Mouse (Mus musculus): ENCODE data around the gene Hhex. TPM values are rescaled to one million over a fixed set of nuclear protein-coding genes. Genes with fewer than 3 reads are reported as not detected.

Hhex gene
- polyA plus RNA-seq, 1 experiment from 2014 or later: 4.1 TPM

DNA sequence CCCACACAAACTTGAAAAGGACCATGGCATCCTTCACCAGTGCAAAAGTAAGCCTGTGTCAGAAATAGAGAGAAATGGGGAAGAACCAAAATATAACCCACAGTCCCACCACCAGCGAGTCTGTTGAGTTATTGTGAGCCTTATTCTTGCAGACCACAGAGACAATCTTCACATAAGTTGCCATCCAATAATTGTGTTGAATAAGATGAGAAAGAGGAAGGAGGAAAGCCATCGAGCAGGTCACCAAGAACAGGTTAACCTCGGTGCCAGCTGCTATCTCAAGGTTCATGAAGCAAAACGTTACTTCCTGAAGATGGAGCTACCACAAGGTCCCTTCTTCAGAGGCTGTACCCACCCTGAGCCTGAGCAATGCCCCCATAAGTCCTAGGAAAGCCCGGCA, 32.4 kb downstream of the Hhex start:
- H3K27ac ChIP-seq (ENCODE audit: low read depth, low read length): no peak overlapping the region
- no peaks in the 10 kb centered on the region for H3K9me3 ChIP-seq (ENCODE audit: control insufficient read depth)
- ATAC-seq: no peak
- no peaks in the 10 kb centered on the region for H3K36me3 ChIP-seq (ENCODE audit: control insufficient read depth, insufficient read depth)
- no peak for TF ChIP-seq CTCF (IDR thresholded peaks at IDR 0.05; ENCODE audit: low read depth)
- no peak overlapping the region for H3K4me2 ChIP-seq (replicated peaks; ENCODE audit: low read depth)
- H3K27me3 ChIP-seq (replicated peaks; ENCODE audit: control insufficient read depth, insufficient read depth, low read length): no peaks in the 10 kb centered on the region
- WGBS: 82% methylated on average over 5 of the region's 5 CpGs
- no peaks in the 10 kb centered on the region for H3K4me1 ChIP-seq (replicated peaks; ENCODE audit: control insufficient read depth, insufficient read depth, low read length)
- H3K9ac ChIP-seq (ENCODE audit: low read depth, low read length): no peak overlapping the region
- H3K4me3 ChIP-seq (ENCODE audit: low read depth, low read length): no peak overlapping the region

- Histone ChIP-seq H3K36me3 (ENCODE audit: control insufficient read depth, insufficient read depth) (no peaks in the 10 kb centered on the region), H3K27ac (ENCODE audit: low read depth, low read length) (no peak overlapping the region), H3K27me3 (replicated peaks; ENCODE audit: control insufficient read depth, insufficient read depth, low read length) (no peaks in the 10 kb centered on the region), H3K4me1 (replicated peaks; ENCODE audit: control insufficient read depth, insufficient read depth, low read length) (no peaks in the 10 kb centered on the region), H3K4me2 (replicated peaks; ENCODE audit: low read depth) (no peak overlapping the region), H3K4me3 (ENCODE audit: low read depth, low read length) (no peak overlapping the region), H3K9ac (ENCODE audit: low read depth, low read length) (no peak overlapping the region), H3K9me3 (ENCODE audit: control insufficient read depth) (no peaks in the 10 kb centered on the region)
- no peak for TF ChIP-seq CTCF (IDR thresholded peaks at IDR 0.05; ENCODE audit: low read depth)
- WGBS: 73% methylated on average over 6 of the region's 6 CpGs
- ATAC-seq: no peak
Observed at GRCm38 (mm10) chr19:37468841-37469566, 34.4 kb downstream of the Hhex start.

GRCm38 (mm10) chr19:37471680-37472079, 37.1 kb downstream of the Hhex start:
- Histone ChIP-seq H3K4me1 (replicated peaks; ENCODE audit: control insufficient read depth, insufficient read depth, low read length) (no peaks in the 10 kb centered on the region), H3K27ac (ENCODE audit: low read depth, low read length) (no peak overlapping the region), H3K9ac (ENCODE audit: low read depth, low read length) (no peak overlapping the region), H3K4me2 (replicated peaks; ENCODE audit: low read depth) (no peak overlapping the region), H3K27me3 (replicated peaks; ENCODE audit: control insufficient read depth, insufficient read depth, low read length) (no peaks in the 10 kb centered on the region), H3K4me3 (ENCODE audit: low read depth, low read length) (no peak overlapping the region), H3K9me3 (ENCODE audit: control insufficient read depth) (no peaks in the 10 kb centered on the region; the same call in 1 of the 2 replicates), H3K36me3 (ENCODE audit: control insufficient read depth, insufficient read depth) (no peaks in the 10 kb centered on the region)
- TF ChIP-seq CTCF (IDR thresholded peaks at IDR 0.05; ENCODE audit: low read depth): no peak
- ATAC-seq: no peak
- 83% methylated on average over 4 of the region's 4 CpGs for WGBS

- Histone ChIP-seq H3K4me3 (ENCODE audit: low read depth, low read length) (no peak overlapping the region), H3K27me3 (replicated peaks; ENCODE audit: control insufficient read depth, insufficient read depth, low read length) (no peaks in the 10 kb centered on the region), H3K4me2 (replicated peaks; ENCODE audit: low read depth) (no peak overlapping the region), H3K4me1 (replicated peaks; ENCODE audit: control insufficient read depth, insufficient read depth, low read length) (no peaks in the 10 kb centered on the region), H3K9ac (ENCODE audit: low read depth, low read length) (no peak overlapping the region), H3K36me3 (ENCODE audit: control insufficient read depth, insufficient read depth) (no peaks in the 10 kb centered on the region), H3K9me3 (ENCODE audit: control insufficient read depth) (no peaks in the 10 kb centered on the region; the same call in 1 of the 2 replicates), H3K27ac (ENCODE audit: low read depth, low read length) (no peak overlapping the region)
- TF ChIP-seq CTCF (IDR thresholded peaks at IDR 0.05; ENCODE audit: low read depth): no peak
- WGBS: 78% methylated on average over 3 of the region's 3 CpGs
- ATAC-seq: no peak
Observed at GRCm38 (mm10) chr19:37472589-37472988, 38.0 kb downstream of the Hhex start.

DNA sequence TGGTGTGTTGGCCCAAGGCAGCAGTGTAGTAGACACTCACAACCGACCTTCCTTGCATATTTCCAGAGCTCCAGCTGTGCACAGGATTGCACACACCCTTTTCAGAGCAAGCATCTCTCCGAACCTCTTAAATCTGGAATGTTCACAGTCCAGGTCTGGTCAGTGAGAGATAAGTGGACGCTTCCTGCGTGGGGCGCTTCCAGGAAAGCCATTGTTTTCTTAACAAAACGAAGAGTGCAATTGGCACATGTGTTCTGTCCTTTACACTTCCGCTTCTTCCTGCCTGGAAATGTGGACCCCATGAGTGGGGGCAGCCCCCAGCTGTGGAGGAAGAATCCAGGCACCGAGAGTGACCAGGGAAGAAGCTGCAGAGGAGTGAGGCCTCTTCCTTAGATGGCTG, 47.1 kb downstream of the Hhex start:
- Histone ChIP-seq H3K9me3 (ENCODE audit: control insufficient read depth) (no peaks in the 10 kb centered on the region), H3K4me3 (ENCODE audit: low read depth, low read length) (no peak overlapping the region), H3K36me3 (ENCODE audit: control insufficient read depth, insufficient read depth) (no peaks in the 10 kb centered on the region), H3K4me2 (replicated peaks; ENCODE audit: low read depth) (no peak overlapping the region), H3K27ac (ENCODE audit: low read depth, low read length) (no peak overlapping the region), H3K4me1 (replicated peaks; ENCODE audit: control insufficient read depth, insufficient read depth, low read length) (no peaks in the 10 kb centered on the region), H3K27me3 (replicated peaks; ENCODE audit: control insufficient read depth, insufficient read depth, low read length) (no peaks in the 10 kb centered on the region), H3K9ac (ENCODE audit: low read depth, low read length) (no peak overlapping the region)
- WGBS: 63% methylated on average over 8 of the region's 8 CpGs
- no peak for ATAC-seq
- no peak for TF ChIP-seq CTCF (IDR thresholded peaks at IDR 0.05; ENCODE audit: low read depth)

DNA sequence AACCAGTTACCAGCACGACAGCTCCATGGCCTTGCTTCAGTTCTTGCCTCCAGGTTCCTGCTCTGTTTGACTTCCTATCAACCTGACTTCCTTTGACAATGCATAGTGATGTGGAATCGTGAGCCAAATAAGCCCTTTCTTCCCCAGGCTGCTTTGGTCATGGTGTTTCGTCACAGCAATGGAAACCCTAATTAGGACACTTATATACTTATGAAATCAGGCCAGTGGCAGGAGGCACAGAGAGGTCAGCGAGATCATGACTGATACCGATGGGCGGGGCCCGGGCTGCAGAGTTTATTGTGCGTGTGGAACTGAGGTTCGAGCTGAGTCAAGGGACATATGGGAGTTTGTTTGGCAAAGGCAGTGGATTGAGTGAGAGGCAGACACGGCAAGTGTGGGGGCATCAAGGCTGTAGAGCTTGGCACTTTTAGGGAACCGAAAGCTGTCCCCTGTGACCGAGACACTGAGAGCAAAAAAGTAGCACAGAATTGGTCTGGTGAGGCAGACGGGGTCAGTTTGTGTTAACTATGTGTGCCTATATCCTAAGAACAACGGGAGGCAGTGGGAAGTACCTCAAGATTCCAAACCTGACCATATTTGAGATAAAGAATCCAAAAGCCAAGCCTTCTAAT, 48.1 kb downstream of the Hhex start:
- TF ChIP-seq CTCF (IDR thresholded peaks at IDR 0.05; ENCODE audit: low read depth): no peak
- Histone ChIP-seq H3K4me2 (replicated peaks; ENCODE audit: low read depth) (no peak overlapping the region), H3K9ac (ENCODE audit: low read depth, low read length) (no peak overlapping the region), H3K9me3 (ENCODE audit: control insufficient read depth) (no peaks in the 10 kb centered on the region), H3K4me1 (replicated peaks; ENCODE audit: control insufficient read depth, insufficient read depth, low read length) (no peaks in the 10 kb centered on the region), H3K27me3 (replicated peaks; ENCODE audit: control insufficient read depth, insufficient read depth, low read length) (no peaks in the 10 kb centered on the region), H3K4me3 (ENCODE audit: low read depth, low read length) (no peak overlapping the region), H3K27ac (ENCODE audit: low read depth, low read length) (no peak overlapping the region), H3K36me3 (ENCODE audit: control insufficient read depth, insufficient read depth) (no peaks in the 10 kb centered on the region)
- no peak for ATAC-seq
- WGBS: 54% methylated on average over 14 of the region's 14 CpGs

Data from intestine, postnatal 0 days (tissue).